Mouse (Mus musculus): ENCODE results near the gene Gabra2.

DNA sequence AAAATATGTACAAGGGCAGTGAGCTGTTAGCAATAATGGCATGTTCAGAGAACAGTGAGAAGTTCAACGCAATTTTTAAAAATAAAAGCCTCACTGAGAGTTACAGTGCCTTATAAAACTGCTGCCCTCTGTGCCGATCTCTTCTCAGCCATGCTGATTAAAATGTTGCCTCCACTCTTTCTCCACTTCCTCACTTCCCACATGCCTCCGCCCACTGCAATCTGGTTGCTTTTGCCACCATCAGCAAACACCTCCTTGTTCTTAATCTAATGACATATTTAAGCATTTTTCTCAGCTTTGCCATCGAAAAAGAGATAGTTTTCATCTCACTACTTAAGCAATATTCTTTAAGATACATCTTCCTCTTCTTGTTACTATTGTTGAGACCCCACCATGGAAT lies 69.7 kb downstream of the Gabra2 start:
- TF ChIP-seq TAL1 (IDR thresholded peaks at IDR 0.05; ENCODE audit: low read length) (no peak), GATA1 (IDR thresholded peaks at IDR 0.05; ENCODE audit: low read length) (no peak)

Measured in erythroblast, embryonic 14.5 days (primary cell).